Mouse (Mus musculus): Measurements from ENCODE around the gene A330070K13Rik. TPM values are rescaled to one million over a fixed set of nuclear protein-coding genes. Genes with fewer than 3 reads are reported as not detected.

A330070K13Rik gene
- polyA plus RNA-seq, 1 experiment from 2014 or later, result 0.26 TPM

DNA sequence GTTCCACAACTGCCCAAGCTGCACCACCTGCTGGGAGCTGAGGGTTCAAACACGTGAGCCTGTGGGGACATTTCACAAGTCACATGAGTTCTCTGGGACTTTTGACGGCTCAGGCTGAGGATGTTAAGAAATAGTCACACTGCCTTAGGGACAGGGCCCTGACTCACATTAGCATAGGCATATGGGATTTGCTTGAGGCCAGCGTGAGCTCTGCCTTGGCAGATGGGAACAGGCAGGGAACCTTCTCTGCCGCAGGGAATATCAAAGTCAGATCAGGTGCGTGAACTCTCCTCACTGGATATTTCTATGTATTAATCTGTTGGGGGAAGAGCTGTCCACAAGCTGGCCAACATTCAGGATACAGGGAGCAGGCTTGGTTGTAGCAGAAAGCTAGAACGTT, 16.2 kb downstream of the A330070K13Rik start:
- Histone ChIP-seq H3K9ac (replicated peaks) (no peak overlapping the region), H3K4me3 (replicated peaks) (no peak overlapping the region), H3K27ac (replicated peaks) (no peak overlapping the region), H3K4me2 (no peak overlapping the region), H3K27me3 (replicated peaks) (no peaks in the 10 kb centered on the region), H3K9me3 (replicated peaks) (no peaks in the 10 kb centered on the region), H3K4me1 (no peaks in the 10 kb centered on the region), H3K36me3 (no peaks in the 10 kb centered on the region)
- no peak for ATAC-seq (ENCODE audit: low FRiP score)
- WGBS, result 80% methylated on average over 6 of the region's 6 CpGs

DNA sequence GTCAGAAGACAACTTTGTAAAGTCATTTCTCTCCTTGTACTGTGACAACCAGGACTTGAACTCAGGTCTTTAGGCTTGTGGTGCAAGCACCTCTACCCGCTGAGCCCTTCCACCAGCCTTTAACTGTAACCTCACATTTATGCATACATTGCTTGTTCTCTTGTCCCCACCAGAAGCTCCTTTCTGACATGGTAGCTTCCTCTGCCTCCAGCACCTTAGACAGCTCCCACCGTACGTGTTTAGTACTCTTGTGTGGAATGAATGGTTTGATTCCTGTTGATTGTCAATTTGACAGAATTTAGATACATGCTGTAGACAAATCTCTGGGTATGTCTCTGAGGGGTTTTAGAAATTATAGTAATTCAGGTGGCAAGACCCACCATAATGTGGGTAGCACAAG, 20.7 kb downstream of the A330070K13Rik start:
- no peaks in the 10 kb centered on the region for H3K9me3 ChIP-seq (replicated peaks)
- H3K36me3 ChIP-seq, result no peaks in the 10 kb centered on the region
- no peaks in the 10 kb centered on the region for H3K27me3 ChIP-seq (replicated peaks)
- H3K4me2 ChIP-seq, result no peak overlapping the region
- H3K4me1 ChIP-seq, result no peaks in the 10 kb centered on the region
- 67% methylated on average over 3 of the region's 3 CpGs for WGBS
- no peak for ATAC-seq (ENCODE audit: low FRiP score)
- no peak overlapping the region for H3K4me3 ChIP-seq (replicated peaks)
- H3K27ac ChIP-seq (replicated peaks), result no peak overlapping the region
- H3K9ac ChIP-seq (replicated peaks), result no peak overlapping the region

DNA sequence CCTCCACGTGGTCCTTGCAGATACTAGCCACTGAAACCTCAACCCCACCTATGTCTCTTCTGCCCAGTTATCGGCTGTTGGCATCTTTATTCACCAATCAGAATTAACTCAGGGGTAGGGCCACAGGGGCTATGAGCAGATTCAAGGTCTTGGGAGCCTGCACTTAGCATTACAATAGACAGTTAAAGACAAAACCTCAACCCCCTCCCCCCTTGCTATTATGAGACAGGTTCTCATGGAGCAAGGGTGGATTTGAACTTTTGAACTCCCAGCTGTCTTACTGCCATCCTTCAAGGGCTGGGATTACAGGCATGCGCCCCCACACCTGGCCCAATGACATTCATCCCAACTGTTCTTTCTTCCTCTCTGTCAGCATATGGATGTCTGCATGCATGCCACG, 21.3 kb downstream of the A330070K13Rik start:
- WGBS, result 51% methylated on average over 4 of the region's 4 CpGs
- no peak overlapping the region for H3K27ac ChIP-seq (replicated peaks)
- H3K4me1 ChIP-seq, result no peaks in the 10 kb centered on the region
- no peaks in the 10 kb centered on the region for H3K9me3 ChIP-seq (replicated peaks)
- no peak overlapping the region for H3K4me2 ChIP-seq
- H3K4me3 ChIP-seq (replicated peaks), result no peak overlapping the region
- H3K36me3 ChIP-seq, result no peaks in the 10 kb centered on the region
- no peak overlapping the region for H3K9ac ChIP-seq (replicated peaks)
- no peak for ATAC-seq (ENCODE audit: low FRiP score)
- H3K27me3 ChIP-seq (replicated peaks), result no peaks in the 10 kb centered on the region

DNA sequence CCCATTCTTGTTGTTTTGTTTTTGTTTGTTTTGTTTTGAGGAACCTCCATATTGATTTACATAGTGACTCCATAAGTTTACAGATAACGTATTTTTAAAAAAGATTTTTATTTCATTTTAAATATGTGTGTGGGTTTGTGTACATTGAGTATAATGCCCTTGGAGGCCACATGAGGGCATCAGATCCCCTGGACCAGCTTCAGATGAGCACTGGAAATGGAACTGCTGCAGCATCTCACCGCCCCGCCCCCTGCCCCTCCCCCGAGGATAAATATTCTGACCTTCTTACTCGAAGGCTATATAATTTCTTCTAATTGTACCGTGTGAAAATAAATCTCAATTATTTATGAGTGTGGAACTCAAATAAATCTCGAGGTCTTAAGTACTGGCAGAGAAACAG, 29.2 kb downstream of the A330070K13Rik start:
- Histone ChIP-seq H3K36me3 (no peaks in the 10 kb centered on the region), H3K9ac (replicated peaks) (no peak overlapping the region), H3K4me1 (no peaks in the 10 kb centered on the region), H3K4me2 (no peak overlapping the region), H3K27ac (replicated peaks) (no peak overlapping the region), H3K27me3 (replicated peaks) (no peaks in the 10 kb centered on the region), H3K4me3 (replicated peaks) (no peak overlapping the region), H3K9me3 (replicated peaks) (no peaks in the 10 kb centered on the region)
- no peak for ATAC-seq (ENCODE audit: low FRiP score)
- WGBS, result 60% methylated on average over 7 of the region's 7 CpGs

DNA sequence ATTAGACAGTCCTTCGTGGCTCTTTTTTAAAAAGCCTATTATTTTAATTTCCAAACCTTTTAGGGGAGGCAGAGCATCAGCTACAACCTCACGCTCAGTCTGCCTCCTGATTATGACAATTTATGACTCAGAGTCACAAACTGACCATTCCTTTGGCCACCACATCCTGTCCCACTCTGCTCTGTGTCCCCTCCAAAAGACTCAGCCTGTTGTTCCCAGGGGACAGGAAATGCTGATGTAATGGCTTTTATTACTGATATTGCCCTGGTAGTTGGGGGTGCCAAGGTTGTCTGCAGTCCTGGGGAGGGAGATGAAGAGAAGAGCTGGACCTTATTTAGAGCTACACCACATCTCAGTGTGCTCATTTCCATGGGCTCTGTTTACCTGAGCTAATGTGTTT, 38.6 kb downstream of the A330070K13Rik start:
- no peak overlapping the region for H3K4me3 ChIP-seq (replicated peaks)
- no peaks in the 10 kb centered on the region for H3K27me3 ChIP-seq (replicated peaks)
- no peaks in the 10 kb centered on the region for H3K4me1 ChIP-seq
- H3K9me3 ChIP-seq (replicated peaks), result no peaks in the 10 kb centered on the region; the same call in 1 of the 2 replicates
- ATAC-seq (ENCODE audit: low FRiP score), result no peak
- peaks cover 10% of the 10 kb centered on the region; the same call in 1 of the 2 replicates for H3K36me3 ChIP-seq
- no peak overlapping the region for H3K4me2 ChIP-seq
- no peak overlapping the region for H3K27ac ChIP-seq (replicated peaks)
- no peak overlapping the region for H3K9ac ChIP-seq (replicated peaks)
- WGBS, result 66% methylated on average over 2 of the region's 2 CpGs

DNA sequence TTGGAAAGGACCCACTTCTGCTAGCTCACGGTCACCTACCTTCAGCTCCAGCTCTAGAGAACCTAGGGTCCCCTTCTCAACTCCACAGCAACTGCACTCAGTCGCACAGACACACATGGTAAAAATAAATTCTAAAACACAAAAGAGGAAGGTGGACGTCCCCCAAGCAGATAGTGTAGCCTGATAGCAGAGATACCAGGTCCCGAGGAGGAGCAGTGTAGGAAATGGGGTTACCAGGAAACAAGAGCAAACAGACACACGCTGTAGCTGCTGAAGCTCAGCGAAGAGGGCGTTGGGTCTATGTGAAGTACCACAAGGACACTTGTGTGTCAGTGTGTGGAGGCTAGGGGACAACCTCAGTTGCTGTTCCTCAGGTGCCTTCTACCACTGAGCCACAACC, 39.4 kb downstream of the A330070K13Rik start:
- ATAC-seq (ENCODE audit: low FRiP score), result no peak
- H3K4me3 ChIP-seq (replicated peaks), result no peak overlapping the region
- H3K27ac ChIP-seq (replicated peaks), result no peak overlapping the region
- no peaks in the 10 kb centered on the region for H3K27me3 ChIP-seq (replicated peaks)
- no peaks in the 10 kb centered on the region; the same call in 1 of the 2 replicates for H3K9me3 ChIP-seq (replicated peaks)
- no peak overlapping the region for H3K4me2 ChIP-seq
- 95% methylated on average over 7 of the region's 7 CpGs for WGBS
- H3K9ac ChIP-seq (replicated peaks), result no peak overlapping the region
- no peaks in the 10 kb centered on the region for H3K4me1 ChIP-seq
- peaks cover 18% of the 10 kb centered on the region for H3K36me3 ChIP-seq

DNA sequence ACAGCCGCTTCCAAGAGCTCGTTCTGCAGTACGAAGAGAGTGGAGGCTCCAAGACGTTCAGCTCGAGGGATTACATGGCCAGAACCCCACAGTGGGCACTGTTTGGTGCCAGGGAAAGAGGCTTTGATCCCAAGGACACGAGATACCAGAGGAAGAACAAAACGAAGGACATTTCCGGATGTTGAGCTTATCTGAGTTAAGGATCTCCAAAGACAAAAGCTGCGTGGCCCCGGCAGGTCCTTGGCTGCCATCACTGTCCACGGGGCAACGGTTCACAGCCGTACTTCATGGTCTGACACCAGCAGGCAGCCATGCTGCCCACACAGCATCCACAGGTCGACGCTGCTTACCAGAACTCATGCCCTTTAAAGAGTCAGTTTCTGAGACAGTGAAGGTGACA, 43.8 kb downstream of the A330070K13Rik start:
- WGBS, result 98% methylated on average over 15 of the region's 15 CpGs
- no peak overlapping the region for H3K4me2 ChIP-seq
- H3K9me3 ChIP-seq (replicated peaks), result no peaks in the 10 kb centered on the region
- H3K4me1 ChIP-seq, result no peaks in the 10 kb centered on the region
- no peak overlapping the region for H3K27ac ChIP-seq (replicated peaks)
- no peaks in the 10 kb centered on the region for H3K27me3 ChIP-seq (replicated peaks)
- H3K36me3 ChIP-seq, result peaks cover 27% of the 10 kb centered on the region
- H3K9ac ChIP-seq (replicated peaks), result no peak overlapping the region
- no peak for ATAC-seq (ENCODE audit: low FRiP score)
- H3K4me3 ChIP-seq (replicated peaks), result no peak overlapping the region

DNA sequence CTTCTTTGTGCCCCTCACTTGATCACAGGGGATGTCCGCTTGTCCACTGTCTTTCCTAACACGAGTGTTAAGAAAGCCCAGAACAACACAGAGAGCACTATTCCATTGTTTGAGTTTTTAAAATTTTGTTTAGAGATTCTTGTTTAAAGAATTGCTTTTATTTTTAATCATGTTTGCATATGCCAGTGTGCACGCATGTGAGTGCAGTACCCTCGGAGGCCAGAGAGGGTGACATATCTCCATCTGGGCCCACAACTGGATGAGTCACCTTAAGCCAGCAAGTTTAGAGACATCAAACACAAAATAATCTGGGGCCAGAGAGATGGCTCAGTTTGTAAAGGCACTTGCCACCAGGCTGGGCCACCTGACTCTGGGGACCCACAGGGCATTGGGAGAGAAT, 49.0 kb downstream of the A330070K13Rik start:
- no peak overlapping the region for H3K27ac ChIP-seq (replicated peaks)
- H3K4me3 ChIP-seq (replicated peaks), result no peak overlapping the region
- peaks cover 17% of the 10 kb centered on the region; the same call in 1 of the 2 replicates for H3K4me1 ChIP-seq
- H3K4me2 ChIP-seq, result no peak overlapping the region
- H3K27me3 ChIP-seq (replicated peaks), result no peaks in the 10 kb centered on the region
- H3K36me3 ChIP-seq, result peaks cover 21% of the 10 kb centered on the region
- WGBS, result 99% methylated on average over 4 of the region's 4 CpGs
- ATAC-seq (ENCODE audit: low FRiP score), result no peak
- no peak overlapping the region for H3K9ac ChIP-seq (replicated peaks)
- H3K9me3 ChIP-seq (replicated peaks), result no peaks in the 10 kb centered on the region

DNA sequence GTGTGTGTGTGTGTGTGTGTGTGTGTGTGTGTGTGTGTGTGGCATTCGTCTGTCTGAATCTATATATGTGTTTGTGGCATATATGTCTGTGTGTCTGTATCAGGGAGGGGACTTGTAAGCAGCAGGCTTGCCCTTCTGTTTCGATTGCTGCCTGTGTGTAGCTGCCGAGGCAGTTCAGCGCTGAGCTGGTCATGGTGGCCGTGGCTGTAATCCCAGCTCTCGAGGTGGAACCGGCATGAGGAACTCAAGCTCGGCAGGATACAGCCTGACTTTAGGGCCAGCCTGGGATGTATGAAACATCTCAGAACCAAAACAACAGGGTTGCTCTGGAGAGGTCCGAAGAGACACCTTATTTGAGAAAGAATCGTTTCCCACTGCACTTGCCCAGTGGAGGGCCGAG, 50.5 kb downstream of the A330070K13Rik start:
- H3K9ac ChIP-seq (replicated peaks), result no peak overlapping the region
- 0 out of 2 replicates have a peak overlapping the region, but pooled peaks have one; percentile 37 for H3K27ac ChIP-seq (replicated peaks)
- H3K27me3 ChIP-seq (replicated peaks), result no peaks in the 10 kb centered on the region
- ATAC-seq (ENCODE audit: low FRiP score), result no peak
- no peaks in the 10 kb centered on the region for H3K9me3 ChIP-seq (replicated peaks)
- no peak overlapping the region for H3K4me3 ChIP-seq (replicated peaks)
- H3K4me2 ChIP-seq, result no peak overlapping the region
- WGBS, result 87% methylated on average over 11 of the region's 11 CpGs
- peaks cover 17% of the 10 kb centered on the region; the same call in 1 of the 2 replicates for H3K4me1 ChIP-seq
- H3K36me3 ChIP-seq, result peaks cover 15% of the 10 kb centered on the region

DNA sequence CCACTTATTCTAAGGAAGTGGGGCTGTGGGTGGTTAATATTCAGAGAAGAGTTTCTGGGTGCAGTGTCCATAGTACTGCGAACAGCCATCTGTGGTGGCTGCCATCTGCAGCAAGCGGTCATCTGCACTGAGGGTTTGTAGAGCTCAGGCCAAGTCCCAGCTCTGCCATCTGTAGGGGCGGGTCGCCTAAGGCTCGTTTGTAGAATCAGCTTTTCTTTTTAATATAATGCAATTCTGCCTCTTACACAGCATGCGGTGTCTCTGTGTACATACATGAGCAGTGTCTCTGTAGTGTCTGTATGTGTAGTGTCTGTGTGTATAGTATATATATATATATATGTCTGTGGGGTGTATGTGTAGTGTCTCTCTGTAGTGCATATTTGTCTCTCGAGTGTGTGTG, 50.9 kb downstream of the A330070K13Rik start:
- Histone ChIP-seq H3K36me3 (peaks cover 15% of the 10 kb centered on the region), H3K9ac (replicated peaks) (no peak overlapping the region), H3K9me3 (replicated peaks) (no peaks in the 10 kb centered on the region), H3K27me3 (replicated peaks) (no peaks in the 10 kb centered on the region), H3K4me1 (peaks cover 17% of the 10 kb centered on the region; the same call in 1 of the 2 replicates), H3K4me2 (no peak overlapping the region), H3K27ac (replicated peaks) (0 out of 2 replicates have a peak overlapping the region, but pooled peaks have one; percentile 37), H3K4me3 (replicated peaks) (no peak overlapping the region)
- ATAC-seq (ENCODE audit: low FRiP score), result no peak; the same call in 1 of the 2 replicates
- WGBS, result 75% methylated on average over 7 of the region's 7 CpGs

DNA sequence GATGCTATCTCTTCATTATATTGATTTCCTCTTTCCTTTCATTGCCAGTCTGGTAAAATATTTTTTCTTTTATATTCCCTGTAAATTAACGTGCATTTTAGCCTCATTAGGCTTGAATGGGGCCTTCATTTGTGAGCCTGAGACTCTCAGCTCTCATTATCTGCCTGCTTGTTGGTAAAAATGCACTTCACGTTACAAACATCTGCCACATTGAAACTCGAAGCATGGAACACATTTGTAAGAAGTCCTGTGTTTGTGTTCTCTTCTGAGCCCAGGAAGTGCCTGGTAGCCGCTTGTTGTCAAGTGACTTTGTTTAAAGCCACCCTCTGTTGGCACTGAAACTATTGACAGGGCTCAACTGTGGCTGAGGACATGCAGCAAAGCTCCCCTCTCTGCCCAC, 53.2 kb downstream of the A330070K13Rik start:
- H3K27ac ChIP-seq (replicated peaks), result peak overlapping the region; percentile 46; the same call in 1 of the 2 replicates

DNA sequence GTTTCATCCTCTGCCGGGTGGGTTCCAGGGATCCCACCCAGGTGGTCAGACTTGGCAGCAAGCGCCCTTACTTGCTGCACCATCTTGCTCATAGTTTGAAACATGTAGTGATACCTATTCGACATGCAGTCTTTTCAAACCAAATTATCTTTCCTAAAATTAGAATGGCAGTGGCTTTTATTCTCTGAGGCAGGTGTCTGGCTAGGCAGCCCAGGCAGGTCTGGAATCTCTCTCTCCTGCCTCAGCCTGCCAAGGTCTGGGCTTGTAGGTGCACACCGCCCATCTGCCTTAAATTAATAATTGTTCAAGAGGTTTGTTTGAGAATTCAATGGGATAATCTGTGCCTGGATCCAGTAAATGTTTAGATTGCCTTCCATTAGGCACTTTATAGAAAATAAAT, 53.6 kb downstream of the A330070K13Rik start:
- H3K36me3 ChIP-seq, result peaks cover 10% of the 10 kb centered on the region
- no peak overlapping the region for H3K4me3 ChIP-seq (replicated peaks)
- no peak overlapping the region for H3K4me2 ChIP-seq
- H3K4me1 ChIP-seq, result peaks cover 21% of the 10 kb centered on the region; the same call in 1 of the 2 replicates
- no peak for ATAC-seq (ENCODE audit: low FRiP score)
- no peaks in the 10 kb centered on the region for H3K27me3 ChIP-seq (replicated peaks)
- 82% methylated on average over 4 of the region's 4 CpGs for WGBS
- no peaks in the 10 kb centered on the region for H3K9me3 ChIP-seq (replicated peaks)
- H3K27ac ChIP-seq (replicated peaks), result no peak overlapping the region
- H3K9ac ChIP-seq (replicated peaks), result no peak overlapping the region

More for the DNA sequence above, 53.2 kb downstream of the A330070K13Rik start:
- Histone ChIP-seq H3K4me1 (peaks cover 21% of the 10 kb centered on the region; the same call in 1 of the 2 replicates), H3K4me3 (replicated peaks) (no peak overlapping the region), H3K27me3 (replicated peaks) (no peaks in the 10 kb centered on the region), H3K9ac (replicated peaks) (no peak overlapping the region), H3K4me2 (no peak overlapping the region), H3K9me3 (replicated peaks) (no peaks in the 10 kb centered on the region), H3K36me3 (peaks cover 9% of the 10 kb centered on the region)
- no peak for ATAC-seq (ENCODE audit: low FRiP score)
- WGBS, result 40% methylated on average over 4 of the region's 4 CpGs

Data from neural tube, embryonic 15.5 days (tissue).